Mouse (Mus musculus): ENCODE data around the gene Prkch. TPM values are rescaled to one million over a fixed set of nuclear protein-coding genes. Genes with fewer than 3 reads are reported as not detected.

The Prkch gene
- polyA plus RNA-seq, 1 experiment from 2014 or later = 8.8 TPM

DNA sequence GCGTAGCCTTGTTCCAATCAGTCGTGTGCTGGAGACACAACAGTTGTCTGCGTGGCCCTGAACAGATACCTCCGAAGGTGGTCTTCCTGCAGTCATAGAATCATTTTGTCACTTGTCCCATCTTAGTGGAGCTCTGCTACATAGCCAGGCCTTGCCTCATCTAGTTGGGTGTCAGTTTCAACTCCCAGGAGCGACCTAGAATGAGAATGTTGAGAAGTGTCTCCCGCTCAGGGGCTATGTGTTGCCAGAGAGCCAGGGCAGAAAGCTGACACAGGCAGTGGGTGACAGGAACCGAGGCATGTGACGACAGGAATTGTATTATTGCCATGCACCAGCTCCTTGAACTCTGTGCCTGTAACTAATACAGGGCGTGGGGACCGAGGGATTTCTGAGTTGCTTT lies 133.4 kb downstream of the Prkch start:
- DNase-seq (ENCODE audit: low spot score) = no peak
- Histone ChIP-seq H3K9me3 (ENCODE audit: control insufficient read depth, low read length) (no peaks in the 10 kb centered on the region), H3K4me1 (ENCODE audit: control insufficient read depth, insufficient read depth, low read length) (no peaks in the 10 kb centered on the region), H3K36me3 (ENCODE audit: control insufficient read depth, insufficient read depth, low read length) (no peaks in the 10 kb centered on the region), H3K27me3 (ENCODE audit: control insufficient read depth, insufficient read depth, low read length) (no peaks in the 10 kb centered on the region), H3K9ac (ENCODE audit: low read length) (no peak overlapping the region), H3K4me3 (ENCODE audit: low read depth, low read length) (no peak overlapping the region), H3K27ac (replicated peaks; ENCODE audit: low read depth, low read length) (no peak overlapping the region), H3K4me2 (ENCODE audit: low read depth, severe bottlenecking) (no peak overlapping the region)
- ATAC-seq (ENCODE audit: insufficient number of reproducible peaks, low FRiP score, low TSS enrichment, low read depth) = no peak
- 84% methylated on average over 10 of the region's 10 CpGs for WGBS

- DNase-seq (ENCODE audit: low spot score) (no peak), ATAC-seq (ENCODE audit: insufficient number of reproducible peaks, low FRiP score, low TSS enrichment, low read depth) (no peak)
- Histone ChIP-seq H3K9me3 (ENCODE audit: control insufficient read depth, low read length) (no peaks in the 10 kb centered on the region), H3K4me3 (ENCODE audit: low read depth, low read length) (no peak overlapping the region), H3K27me3 (ENCODE audit: control insufficient read depth, insufficient read depth, low read length) (no peaks in the 10 kb centered on the region), H3K36me3 (ENCODE audit: control insufficient read depth, insufficient read depth, low read length) (no peaks in the 10 kb centered on the region), H3K4me2 (ENCODE audit: low read depth, severe bottlenecking) (no peak overlapping the region), H3K27ac (replicated peaks; ENCODE audit: low read depth, low read length) (no peak overlapping the region), H3K9ac (ENCODE audit: low read length) (no peak overlapping the region), H3K4me1 (ENCODE audit: control insufficient read depth, insufficient read depth, low read length) (no peaks in the 10 kb centered on the region)
Measured at GRCm38 (mm10) chr12:73719816-73720215, 135.2 kb downstream of the Prkch start.

DNA sequence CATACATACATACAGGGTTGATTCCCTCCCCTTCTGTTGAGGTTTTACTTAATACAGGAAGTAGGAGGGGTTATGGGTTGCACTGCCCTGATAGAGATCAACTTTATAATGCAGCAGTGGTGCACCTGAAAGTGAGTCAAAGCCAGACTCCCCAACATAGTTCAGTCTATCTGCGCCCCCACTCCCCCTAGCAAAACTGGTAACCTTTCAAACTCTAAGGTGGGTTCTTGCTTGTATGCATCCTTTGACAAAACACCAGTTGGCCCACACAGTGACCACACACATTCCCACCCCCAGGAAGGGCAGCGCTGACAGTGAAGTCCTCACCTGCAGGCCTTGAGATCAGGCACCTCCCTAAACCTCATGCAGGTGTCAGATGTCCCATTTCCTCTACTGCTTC lies 135.9 kb downstream of the Prkch start:
- no peak overlapping the region for H3K27ac ChIP-seq (replicated peaks; ENCODE audit: low read depth, low read length)
- DNase-seq (ENCODE audit: low spot score) (no peak), ATAC-seq (ENCODE audit: insufficient number of reproducible peaks, low FRiP score, low TSS enrichment, low read depth) (no peak)

DNA sequence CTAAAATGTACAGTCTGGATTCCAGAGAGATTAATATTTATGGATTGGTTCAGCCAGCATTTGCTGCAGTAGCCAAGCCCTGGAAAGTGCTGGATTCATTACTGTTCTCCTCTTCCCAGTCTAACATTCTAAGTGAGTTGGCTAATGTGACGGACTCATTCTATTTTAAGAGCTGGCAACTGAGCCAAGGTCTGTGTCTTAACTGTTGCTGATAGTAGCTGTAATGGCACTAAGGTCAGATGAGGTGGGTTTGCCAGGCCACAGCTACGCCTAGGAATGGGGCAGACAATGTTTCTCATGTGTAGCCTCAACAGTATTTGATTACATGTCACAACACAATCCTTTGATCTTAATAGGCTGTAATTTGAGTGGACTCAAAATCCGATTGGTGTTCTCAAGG lies 137.5 kb downstream of the Prkch start:
- H3K27me3 ChIP-seq (ENCODE audit: control insufficient read depth, insufficient read depth, low read length) = no peaks in the 10 kb centered on the region
- 56% methylated on average over 3 of the region's 3 CpGs for WGBS
- no peaks in the 10 kb centered on the region for H3K4me1 ChIP-seq (ENCODE audit: control insufficient read depth, insufficient read depth, low read length)
- DNase-seq (ENCODE audit: low spot score) = no peak
- no peak for ATAC-seq (ENCODE audit: insufficient number of reproducible peaks, low FRiP score, low TSS enrichment, low read depth)
- no peak overlapping the region for H3K4me3 ChIP-seq (ENCODE audit: low read depth, low read length)
- H3K9me3 ChIP-seq (ENCODE audit: control insufficient read depth, low read length) = no peaks in the 10 kb centered on the region
- no peak overlapping the region for H3K9ac ChIP-seq (ENCODE audit: low read length)
- H3K4me2 ChIP-seq (ENCODE audit: low read depth, severe bottlenecking) = no peak overlapping the region
- H3K27ac ChIP-seq (replicated peaks; ENCODE audit: low read depth, low read length) = no peak overlapping the region
- no peaks in the 10 kb centered on the region for H3K36me3 ChIP-seq (ENCODE audit: control insufficient read depth, insufficient read depth, low read length)

More for the DNA sequence above, 135.9 kb downstream of the Prkch start:
- Histone ChIP-seq H3K9ac (ENCODE audit: low read length) (no peak overlapping the region), H3K4me2 (ENCODE audit: low read depth, severe bottlenecking) (no peak overlapping the region), H3K27me3 (ENCODE audit: control insufficient read depth, insufficient read depth, low read length) (no peaks in the 10 kb centered on the region), H3K4me1 (ENCODE audit: control insufficient read depth, insufficient read depth, low read length) (no peaks in the 10 kb centered on the region), H3K9me3 (ENCODE audit: control insufficient read depth, low read length) (no peaks in the 10 kb centered on the region), H3K4me3 (ENCODE audit: low read depth, low read length) (no peak overlapping the region), H3K36me3 (ENCODE audit: control insufficient read depth, insufficient read depth, low read length) (no peaks in the 10 kb centered on the region)
- 98% methylated on average over 2 of the region's 2 CpGs for WGBS

- no peak overlapping the region for H3K27ac ChIP-seq (replicated peaks; ENCODE audit: low read depth, low read length)
- WGBS = 72% methylated on average over 4 of the region's 4 CpGs
- no peak overlapping the region for H3K9ac ChIP-seq (ENCODE audit: low read length)
- H3K4me2 ChIP-seq (ENCODE audit: low read depth, severe bottlenecking) = no peak overlapping the region
- ATAC-seq (ENCODE audit: insufficient number of reproducible peaks, low FRiP score, low TSS enrichment, low read depth) (no peak), DNase-seq (ENCODE audit: low spot score) (no peak)
- H3K4me1 ChIP-seq (ENCODE audit: control insufficient read depth, insufficient read depth, low read length) = no peaks in the 10 kb centered on the region
- no peaks in the 10 kb centered on the region for H3K27me3 ChIP-seq (ENCODE audit: control insufficient read depth, insufficient read depth, low read length)
- no peaks in the 10 kb centered on the region for H3K36me3 ChIP-seq (ENCODE audit: control insufficient read depth, insufficient read depth, low read length)
- no peak overlapping the region for H3K4me3 ChIP-seq (ENCODE audit: low read depth, low read length)
- H3K9me3 ChIP-seq (ENCODE audit: control insufficient read depth, low read length) = no peaks in the 10 kb centered on the region
Measured at GRCm38 (mm10) chr12:73723067-73723466, 138.5 kb downstream of the Prkch start.

DNA sequence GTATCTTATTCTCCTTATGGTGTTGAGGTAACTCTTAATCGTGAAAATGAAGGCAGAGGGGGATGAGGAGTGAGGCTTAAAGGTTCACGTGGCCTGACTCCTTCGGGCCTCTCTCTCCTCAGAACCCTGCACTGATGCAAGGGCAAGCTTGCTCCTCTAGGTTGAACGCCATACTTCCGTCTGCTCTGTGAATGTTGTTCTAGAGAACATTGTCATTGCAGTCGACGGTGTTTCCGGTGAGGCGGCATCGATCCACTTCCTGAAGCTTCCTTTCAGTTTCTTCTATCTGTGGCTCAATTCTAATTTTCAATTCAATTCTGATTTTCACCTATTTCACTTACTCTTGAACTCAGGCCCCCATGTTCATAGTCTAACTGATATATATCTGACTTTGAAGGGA lies 139.3 kb downstream of the Prkch start:
- no peak overlapping the region for H3K4me3 ChIP-seq (ENCODE audit: low read depth, low read length)
- H3K36me3 ChIP-seq (ENCODE audit: control insufficient read depth, insufficient read depth, low read length) = no peaks in the 10 kb centered on the region
- H3K27ac ChIP-seq (replicated peaks; ENCODE audit: low read depth, low read length) = no peak overlapping the region
- 96% methylated on average over 10 of the region's 10 CpGs for WGBS
- no peak for ATAC-seq (ENCODE audit: insufficient number of reproducible peaks, low FRiP score, low TSS enrichment, low read depth)
- no peaks in the 10 kb centered on the region for H3K9me3 ChIP-seq (ENCODE audit: control insufficient read depth, low read length)
- no peaks in the 10 kb centered on the region for H3K27me3 ChIP-seq (ENCODE audit: control insufficient read depth, insufficient read depth, low read length)
- H3K4me1 ChIP-seq (ENCODE audit: control insufficient read depth, insufficient read depth, low read length) = no peaks in the 10 kb centered on the region
- no peak overlapping the region for H3K9ac ChIP-seq (ENCODE audit: low read length)
- H3K4me2 ChIP-seq (ENCODE audit: low read depth, severe bottlenecking) = no peak overlapping the region
- no peak for DNase-seq (ENCODE audit: low spot score)

DNA sequence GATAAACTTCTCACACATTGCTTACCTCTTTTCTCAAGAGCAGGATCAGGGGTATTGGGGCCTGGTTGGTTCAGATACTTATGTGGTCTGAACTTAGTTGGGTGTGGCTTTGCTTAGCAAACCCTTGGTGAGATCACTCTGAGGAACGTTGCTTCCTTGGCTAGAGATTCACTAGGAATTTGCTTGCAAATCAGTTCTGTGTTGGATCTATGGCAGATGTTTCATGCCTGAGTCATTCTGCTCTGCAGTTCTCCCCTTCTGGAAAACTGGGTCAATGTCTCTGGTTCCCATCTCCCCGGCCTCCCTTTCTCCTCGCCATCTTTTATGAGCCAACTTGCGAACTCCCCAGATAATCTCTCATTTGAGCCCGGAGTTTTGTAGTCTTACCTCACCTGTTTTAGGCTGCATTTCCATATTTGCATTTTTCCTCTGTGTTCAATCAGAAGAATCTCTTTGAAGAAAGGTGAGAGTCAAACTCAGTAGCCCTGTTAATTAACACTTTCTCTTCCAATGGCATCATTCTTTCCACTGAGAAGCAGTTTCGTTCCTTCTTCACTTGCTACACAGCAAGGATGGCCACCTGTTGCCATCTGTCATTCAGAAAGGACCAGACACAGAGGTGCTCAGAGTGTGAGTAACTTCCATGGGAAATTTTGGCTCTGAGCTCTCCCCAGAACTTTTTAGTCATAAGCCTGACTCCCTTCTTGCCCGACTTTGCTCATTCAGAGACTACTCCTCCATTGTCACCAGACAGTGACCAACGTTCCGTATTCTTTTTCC lies 141.4 kb downstream of the Prkch start:
- H3K4me3 ChIP-seq (ENCODE audit: low read depth, low read length) = no peak overlapping the region
- no peak overlapping the region for H3K9ac ChIP-seq (ENCODE audit: low read length)
- ATAC-seq (ENCODE audit: insufficient number of reproducible peaks, low FRiP score, low TSS enrichment, low read depth) (no peak), DNase-seq (ENCODE audit: low spot score) (no peak)
- no peaks in the 10 kb centered on the region for H3K27me3 ChIP-seq (ENCODE audit: control insufficient read depth, insufficient read depth, low read length)
- no peak overlapping the region for H3K4me2 ChIP-seq (ENCODE audit: low read depth, severe bottlenecking)
- H3K27ac ChIP-seq (replicated peaks; ENCODE audit: low read depth, low read length) = no peak overlapping the region
- no peaks in the 10 kb centered on the region for H3K9me3 ChIP-seq (ENCODE audit: control insufficient read depth, low read length)
- 92% methylated on average over 9 of the region's 9 CpGs for WGBS
- no peaks in the 10 kb centered on the region for H3K36me3 ChIP-seq (ENCODE audit: control insufficient read depth, insufficient read depth, low read length)
- H3K4me1 ChIP-seq (ENCODE audit: control insufficient read depth, insufficient read depth, low read length) = no peaks in the 10 kb centered on the region

DNA sequence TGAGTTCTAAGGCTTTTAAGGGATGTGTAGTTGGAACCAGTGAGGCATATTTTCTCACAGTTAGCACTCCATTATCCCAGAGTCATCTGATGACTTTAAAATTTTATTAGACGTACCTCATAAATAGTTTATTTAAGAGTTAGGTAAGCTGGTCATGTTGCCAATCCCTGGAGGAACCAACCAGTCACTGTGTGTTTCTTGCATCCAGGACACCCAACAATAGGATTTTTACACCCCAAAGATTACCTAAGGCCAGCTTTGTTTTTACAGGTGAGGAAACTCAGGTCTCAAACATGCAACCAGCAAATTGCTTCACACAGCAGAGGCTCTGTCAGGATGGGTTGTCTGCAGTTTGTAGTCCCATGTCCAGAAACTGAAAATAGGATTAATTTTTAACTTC lies 142.4 kb downstream of the Prkch start:
- Histone ChIP-seq H3K4me1 (ENCODE audit: control insufficient read depth, insufficient read depth, low read length) (no peaks in the 10 kb centered on the region), H3K4me2 (ENCODE audit: low read depth, severe bottlenecking) (no peak overlapping the region), H3K9ac (ENCODE audit: low read length) (no peak overlapping the region), H3K27me3 (ENCODE audit: control insufficient read depth, insufficient read depth, low read length) (no peaks in the 10 kb centered on the region), H3K9me3 (ENCODE audit: control insufficient read depth, low read length) (no peaks in the 10 kb centered on the region), H3K36me3 (ENCODE audit: control insufficient read depth, insufficient read depth, low read length) (no peaks in the 10 kb centered on the region), H3K27ac (replicated peaks; ENCODE audit: low read depth, low read length) (no peak overlapping the region), H3K4me3 (ENCODE audit: low read depth, low read length) (no peak overlapping the region)
- no peak for DNase-seq (ENCODE audit: low spot score)
- WGBS = 81% methylated on average over 1 of the region's 1 CpGs
- ATAC-seq (ENCODE audit: insufficient number of reproducible peaks, low FRiP score, low TSS enrichment, low read depth) = no peak

GRCm38 (mm10) chr12:73730603-73731002 lies 146.0 kb downstream of the Prkch start:
- Histone ChIP-seq H3K4me1 (ENCODE audit: control insufficient read depth, insufficient read depth, low read length) (no peaks in the 10 kb centered on the region), H3K9me3 (ENCODE audit: control insufficient read depth, low read length) (no peaks in the 10 kb centered on the region), H3K27me3 (ENCODE audit: control insufficient read depth, insufficient read depth, low read length) (no peaks in the 10 kb centered on the region), H3K27ac (replicated peaks; ENCODE audit: low read depth, low read length) (no peak overlapping the region), H3K4me3 (ENCODE audit: low read depth, low read length) (no peak overlapping the region), H3K9ac (ENCODE audit: low read length) (no peak overlapping the region), H3K4me2 (ENCODE audit: low read depth, severe bottlenecking) (no peak overlapping the region), H3K36me3 (ENCODE audit: control insufficient read depth, insufficient read depth, low read length) (no peaks in the 10 kb centered on the region)
- DNase-seq (ENCODE audit: low spot score) (peak; percentile 31), ATAC-seq (ENCODE audit: insufficient number of reproducible peaks, low FRiP score, low TSS enrichment, low read depth) (no peak)
- WGBS = 10% methylated on average over 4 of the region's 4 CpGs
